Mouse (Mus musculus): ENCODE results near the gene Coq6.

The Coq6 gene

GRCm38 (mm10) chr12:84393847-84394246, 32.4 kb downstream of the Coq6 start:
- DNase-seq (ENCODE audit: low spot score in 2 of 2): no peak

GRCm38 (mm10) chr12:84396947-84397679, 35.7 kb downstream of the Coq6 start:
- DNase-seq (ENCODE audit: low spot score in 2 of 2): no peak

GRCm38 (mm10) chr12:84397685-84398084, 36.2 kb downstream of the Coq6 start:
- no peak for DNase-seq (ENCODE audit: low spot score in 2 of 2)

- no peak for DNase-seq (ENCODE audit: low spot score in 2 of 2)
Observed at GRCm38 (mm10) chr12:84398629-84399028, 37.2 kb downstream of the Coq6 start.

- DNase-seq (ENCODE audit: low spot score in 2 of 2): no peak
Observed at GRCm38 (mm10) chr12:84399135-84399534, 37.7 kb downstream of the Coq6 start.

- DNase-seq (ENCODE audit: low spot score in 2 of 2): no peak
Observed at GRCm38 (mm10) chr12:84399663-84400062, 38.2 kb downstream of the Coq6 start.

- no peak for DNase-seq (ENCODE audit: low spot score in 2 of 2)
Observed at GRCm38 (mm10) chr12:84400068-84400467, 38.6 kb downstream of the Coq6 start.

- DNase-seq (ENCODE audit: low spot score in 2 of 2): no peak
Observed at GRCm38 (mm10) chr12:84400653-84401052, 39.2 kb downstream of the Coq6 start.

GRCm38 (mm10) chr12:84402923-84403322, 41.5 kb downstream of the Coq6 start:
- DNase-seq (ENCODE audit: low spot score in 2 of 2): no peak

- DNase-seq (ENCODE audit: low spot score in 2 of 2): no peak
Observed at GRCm38 (mm10) chr12:84404541-84404940, 43.1 kb downstream of the Coq6 start.

GRCm38 (mm10) chr12:84407259-84407658, 45.8 kb downstream of the Coq6 start:
- DNase-seq (ENCODE audit: low spot score in 2 of 2): no peak

GRCm38 (mm10) chr12:84407874-84408818, 46.7 kb downstream of the Coq6 start:
- peak; percentile 21 to 60 for DNase-seq (ENCODE audit: low spot score in 2 of 2)

- peak; percentile 78 to 89 for DNase-seq (ENCODE audit: low spot score in 2 of 2)
Observed at GRCm38 (mm10) chr12:84408819-84409507, 47.5 kb downstream of the Coq6 start, which contains the start of the genes Entpd5 and Bbof1. Gene Entpd5, minus strand, starts transcription at chr12:84409029. Gene Bbof1, plus strand, starts transcription at chr12:84409071.

GRCm38 (mm10) chr12:84416834-84417604, 55.6 kb downstream of the Coq6 start, which contains the start of gene Rnf113a2:
Gene Rnf113a2, plus strand, starts transcription at chr12:84417196.
- DNase-seq (ENCODE audit: low spot score in 2 of 2): peak; percentile 74 to 84

- DNase-seq (ENCODE audit: low spot score in 2 of 2): no peak
Observed at GRCm38 (mm10) chr12:84417605-84417922, 56.1 kb downstream of the Coq6 start.

All from spleen, postnatal 14 days (tissue).